Mouse (Mus musculus) kidney, embryonic 15.5 days (tissue): ENCODE results near the gene Zfand4. TPM values are rescaled to one million over a fixed set of nuclear protein-coding genes. Genes with fewer than 3 reads are reported as not detected.

Experiments used
- ATAC-seq: fragments of 200-750 bp; cut with Nextera tagmentation; replicated peaks from 2 replicates; pipeline ENCODE4 v1.8.0; 2017; ENCODE audit warnings: moderate TSS enrichment; ENCODE audit not compliant: low FRiP score
- H3K27ac ChIP-seq: fragments of 300-500 bp; sonication (generic); 2 replicates; pipeline ENCODE4 v1.5.1; 2015; ENCODE audit warnings: mild to moderate bottlenecking, inconsistent platforms
- H3K27me3 ChIP-seq: fragments of 300-500 bp; sonication (generic); 2 replicates; pipeline ENCODE4 v1.6.1; 2015; ENCODE audit warnings: inconsistent platforms
- H3K36me3 ChIP-seq: fragments of 300-500 bp; sonication (generic); 2 replicates; pipeline ENCODE4 v1.6.1; 2015; ENCODE audit warnings: inconsistent platforms
- H3K4me1 ChIP-seq: fragments of 300-500 bp; sonication (generic); 2 replicates; pipeline ENCODE4 v1.6.1; 2015; ENCODE audit warnings: inconsistent platforms
- H3K4me2 ChIP-seq: fragments of 300-500 bp; sonication (generic); 2 replicates; pipeline ENCODE4 v1.6.1; 2015; ENCODE audit warnings: moderate library complexity, mild to moderate bottlenecking, inconsistent platforms
- H3K4me3 ChIP-seq: fragments of 300-500 bp; sonication (generic); replicated peaks from 2 replicates; pipeline ENCODE4 v1.5.1; 2015; ENCODE audit warnings: mild to moderate bottlenecking, inconsistent platforms
- H3K9ac ChIP-seq: fragments of 300-500 bp; sonication (generic); 2 replicates; pipeline ENCODE4 v1.6.1; 2015; ENCODE audit warnings: mild to moderate bottlenecking, inconsistent platforms
- H3K9me3 ChIP-seq: fragments of 300-500 bp; sonication (generic); replicated peaks from 2 replicates; pipeline ENCODE4 v1.6.1; 2016; ENCODE audit warnings: inconsistent platforms
- WGBS: fragments of 180-500 bp; shearing (Covaris S2); methylation state at CpG from one replicate; pipeline ENCODE4 v1.1.7; 2015; ENCODE audit warnings: mixed read lengths; 5-methylcytosine and 5-hydroxymethylcytosine counted together
- polyA plus RNA-seq: library from polyadenylated mRNA; unstranded; fragments of >200 nt; fragmentation: Nextera tagmentation; extraction: Ambion mirVana; gene quantifications from 2 replicates; pipeline ENCODE4 v1.2.1, GENCODE M21; 2015

The Zfand4 gene
- polyA plus RNA-seq, 1 experiment from 2014 or later: 7.6 TPM

DNA sequence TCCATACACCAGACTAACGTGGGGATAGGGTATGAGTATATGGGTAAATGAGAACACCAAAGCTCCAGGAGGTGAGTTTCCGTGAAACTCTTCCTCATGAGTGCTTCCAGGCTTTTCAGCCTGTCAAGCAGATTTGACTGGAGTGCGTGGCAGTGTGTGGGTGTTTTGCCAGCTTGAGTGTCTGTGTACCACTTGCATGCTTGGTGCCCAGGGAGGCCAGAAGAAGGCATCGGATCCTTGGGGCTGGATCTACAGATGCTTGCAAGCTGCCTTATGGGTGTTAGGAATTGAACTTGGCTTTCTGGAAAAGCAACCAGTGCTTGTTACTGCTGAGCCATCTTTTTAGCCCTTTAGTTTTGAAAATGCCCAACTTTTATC lies 92.9 kb downstream of the Zfand4 start:
- H3K36me3 ChIP-seq: no peaks in the 10 kb centered on the region
- no peak for ATAC-seq
- no peak overlapping the region for H3K27ac ChIP-seq
- H3K9me3 ChIP-seq: no peaks in the 10 kb centered on the region
- H3K4me3 ChIP-seq: no peak overlapping the region
- WGBS: 78% methylated on average over 4 of the region's 4 CpGs
- H3K27me3 ChIP-seq: no peaks in the 10 kb centered on the region
- H3K4me1 ChIP-seq: peaks cover 6% of the 10 kb centered on the region; the same call in 1 of the 2 replicates
- no peak overlapping the region for H3K9ac ChIP-seq
- H3K4me2 ChIP-seq: no peak overlapping the region

GRCm38 (mm10) chr6:116358056-116358455 lies 94.0 kb downstream of the Zfand4 start:
- WGBS: 62% methylated on average over 8 of the region's 8 CpGs
- no peaks in the 10 kb centered on the region for H3K27me3 ChIP-seq
- H3K4me2 ChIP-seq: no peak overlapping the region
- H3K27ac ChIP-seq: no peak overlapping the region
- ATAC-seq: no peak
- H3K9ac ChIP-seq: no peak overlapping the region
- no peak overlapping the region for H3K4me3 ChIP-seq
- peaks cover 6% of the 10 kb centered on the region; the same call in 1 of the 2 replicates for H3K4me1 ChIP-seq
- H3K36me3 ChIP-seq: no peaks in the 10 kb centered on the region
- H3K9me3 ChIP-seq: no peaks in the 10 kb centered on the region

DNA sequence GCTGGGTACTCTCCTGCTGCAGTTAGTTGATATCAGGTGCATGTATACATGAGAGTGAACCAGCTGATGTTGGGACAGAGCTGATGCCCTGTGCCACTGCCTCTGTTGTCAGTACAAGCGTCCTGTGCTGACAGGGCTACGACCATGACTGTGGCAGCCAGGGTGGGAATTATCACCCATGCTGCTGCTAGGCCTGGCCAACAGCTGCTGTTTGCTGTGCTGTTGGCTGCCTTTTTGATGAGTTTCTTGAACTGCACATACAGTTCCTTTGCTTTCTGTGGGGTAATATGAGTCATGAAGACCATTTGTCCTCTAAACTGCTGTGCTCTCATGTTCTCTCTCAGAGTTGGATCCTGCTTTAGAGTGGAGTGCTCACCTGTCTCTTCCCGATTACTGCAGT lies 95.2 kb downstream of the Zfand4 start:
- Histone ChIP-seq H3K4me1 (peaks cover 6% of the 10 kb centered on the region; the same call in 1 of the 2 replicates), H3K36me3 (no peaks in the 10 kb centered on the region), H3K27ac (no peak overlapping the region), H3K9me3 (no peaks in the 10 kb centered on the region), H3K4me3 (no peak overlapping the region), H3K4me2 (no peak overlapping the region), H3K27me3 (no peaks in the 10 kb centered on the region), H3K9ac (no peak overlapping the region)
- ATAC-seq: no peak
- WGBS: 74% methylated on average over 3 of the region's 3 CpGs

- Histone ChIP-seq H3K4me3 (no peak overlapping the region), H3K9me3 (no peaks in the 10 kb centered on the region), H3K4me2 (no peak overlapping the region), H3K27me3 (no peaks in the 10 kb centered on the region), H3K27ac (no peak overlapping the region), H3K4me1 (peaks cover 6% of the 10 kb centered on the region; the same call in 1 of the 2 replicates), H3K36me3 (no peaks in the 10 kb centered on the region), H3K9ac (no peak overlapping the region)
- WGBS: 88% methylated on average over 3 of the region's 3 CpGs
- no peak for ATAC-seq
Observed at GRCm38 (mm10) chr6:116361463-116361862, 97.4 kb downstream of the Zfand4 start.

- 89% methylated on average over 4 of the region's 4 CpGs for WGBS
- no peaks in the 10 kb centered on the region for H3K9me3 ChIP-seq
- peaks cover 3% of the 10 kb centered on the region; the same call in 1 of the 2 replicates for H3K4me1 ChIP-seq
- no peak overlapping the region for H3K27ac ChIP-seq
- H3K36me3 ChIP-seq: no peaks in the 10 kb centered on the region
- no peak overlapping the region for H3K4me3 ChIP-seq
- no peak for ATAC-seq
- no peak overlapping the region for H3K9ac ChIP-seq
- no peaks in the 10 kb centered on the region for H3K27me3 ChIP-seq
- no peak overlapping the region for H3K4me2 ChIP-seq
Observed at GRCm38 (mm10) chr6:116361993-116362392, 98.0 kb downstream of the Zfand4 start.

DNA sequence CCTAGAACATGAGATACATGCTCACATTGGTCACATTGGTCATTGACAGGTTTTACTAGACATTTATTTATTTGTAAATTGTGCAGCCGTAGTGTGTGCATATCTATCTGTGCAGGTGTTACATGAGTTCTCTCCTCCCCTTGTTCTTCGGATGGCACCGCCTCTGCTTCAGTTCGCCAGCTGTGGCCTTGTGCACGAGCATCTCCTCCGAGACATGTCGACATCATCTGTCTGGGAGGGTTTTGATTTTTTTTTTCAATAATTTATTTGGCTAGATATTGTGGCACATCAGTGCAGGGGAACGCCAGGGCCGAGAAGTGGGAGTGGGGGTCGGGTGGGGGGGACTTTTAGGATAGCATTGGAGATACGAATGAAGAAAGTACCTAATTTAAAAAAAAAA lies 103.9 kb downstream of the Zfand4 start:
- no peak overlapping the region for H3K9ac ChIP-seq
- H3K27ac ChIP-seq: no peak overlapping the region
- H3K4me3 ChIP-seq: no peak overlapping the region
- no peaks in the 10 kb centered on the region for H3K9me3 ChIP-seq
- H3K4me1 ChIP-seq: peaks cover 6% of the 10 kb centered on the region; the same call in 1 of the 2 replicates
- H3K27me3 ChIP-seq: no peaks in the 10 kb centered on the region
- no peak overlapping the region for H3K4me2 ChIP-seq
- WGBS: 83% methylated on average over 11 of the region's 11 CpGs
- no peaks in the 10 kb centered on the region for H3K36me3 ChIP-seq
- no peak for ATAC-seq

- H3K9me3 ChIP-seq: no peaks in the 10 kb centered on the region
- no peaks in the 10 kb centered on the region for H3K27me3 ChIP-seq
- no peaks in the 10 kb centered on the region for H3K36me3 ChIP-seq
- H3K4me2 ChIP-seq: no peak overlapping the region
- WGBS: 93% methylated on average over 1 of the region's 1 CpGs
- no peak overlapping the region for H3K9ac ChIP-seq
- no peak overlapping the region for H3K27ac ChIP-seq
- peaks cover 6% of the 10 kb centered on the region; the same call in 1 of the 2 replicates for H3K4me1 ChIP-seq
- no peak overlapping the region for H3K4me3 ChIP-seq
- ATAC-seq: no peak
Observed at GRCm38 (mm10) chr6:116369811-116370210, 105.8 kb downstream of the Zfand4 start.

GRCm38 (mm10) chr6:116370216-116370976 lies 106.4 kb downstream of the Zfand4 start:
- peak; percentile 74 for ATAC-seq
- no peak overlapping the region for H3K9ac ChIP-seq
- no peaks in the 10 kb centered on the region for H3K9me3 ChIP-seq
- H3K27me3 ChIP-seq: no peaks in the 10 kb centered on the region
- 89% methylated on average over 6 of the region's 6 CpGs for WGBS
- no peak overlapping the region for H3K4me3 ChIP-seq
- no peak overlapping the region for H3K4me2 ChIP-seq
- peaks cover 6% of the 10 kb centered on the region; the same call in 1 of the 2 replicates for H3K4me1 ChIP-seq
- H3K36me3 ChIP-seq: no peaks in the 10 kb centered on the region
- no peak overlapping the region for H3K27ac ChIP-seq

DNA sequence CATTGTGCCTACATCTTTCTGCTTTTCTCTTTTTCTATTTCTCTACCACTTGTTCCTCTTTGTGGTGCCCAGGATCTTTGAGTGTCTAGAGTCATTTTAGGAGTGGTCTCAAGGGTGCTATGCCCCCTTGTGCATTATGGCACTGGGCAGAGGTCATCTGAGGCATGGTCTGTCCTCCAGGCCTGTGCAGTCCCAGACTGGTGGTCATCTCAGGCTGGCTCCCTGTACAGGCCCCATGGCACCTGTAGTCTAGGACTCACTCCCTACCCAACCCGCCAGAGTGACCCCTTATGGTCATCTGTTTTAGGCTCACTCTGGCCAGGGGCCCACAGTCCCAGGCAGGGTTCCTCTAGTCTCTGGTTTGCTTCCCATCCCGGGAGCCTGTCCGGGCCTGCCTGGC lies 107.5 kb downstream of the Zfand4 start:
- no peaks in the 10 kb centered on the region for H3K27me3 ChIP-seq
- no peak overlapping the region for H3K4me3 ChIP-seq
- peaks cover 6% of the 10 kb centered on the region; the same call in 1 of the 2 replicates for H3K4me1 ChIP-seq
- no peak overlapping the region for H3K4me2 ChIP-seq
- no peak overlapping the region for H3K27ac ChIP-seq
- WGBS: 89% methylated on average over 3 of the region's 3 CpGs
- H3K9ac ChIP-seq: no peak overlapping the region
- no peak for ATAC-seq
- no peaks in the 10 kb centered on the region for H3K36me3 ChIP-seq
- H3K9me3 ChIP-seq: no peaks in the 10 kb centered on the region

- Histone ChIP-seq H3K9ac (no peak overlapping the region), H3K4me2 (no peak overlapping the region), H3K4me1 (peaks cover 6% of the 10 kb centered on the region; the same call in 1 of the 2 replicates), H3K36me3 (peaks cover 11% of the 10 kb centered on the region; the same call in 1 of the 2 replicates), H3K4me3 (no peak overlapping the region), H3K27ac (no peak overlapping the region), H3K27me3 (no peaks in the 10 kb centered on the region), H3K9me3 (no peaks in the 10 kb centered on the region)
- no peak for ATAC-seq
- WGBS: 92% methylated on average over 1 of the region's 1 CpGs
Observed at GRCm38 (mm10) chr6:116374136-116374535, 110.1 kb downstream of the Zfand4 start.

- Histone ChIP-seq H3K27ac (no peak overlapping the region), H3K9ac (no peak overlapping the region), H3K27me3 (no peaks in the 10 kb centered on the region), H3K36me3 (peaks cover 11% of the 10 kb centered on the region; the same call in 1 of the 2 replicates), H3K4me1 (peaks cover 6% of the 10 kb centered on the region; the same call in 1 of the 2 replicates), H3K4me3 (no peak overlapping the region), H3K4me2 (no peak overlapping the region), H3K9me3 (no peaks in the 10 kb centered on the region)
- ATAC-seq: no peak
Observed at GRCm38 (mm10) chr6:116374618-116375017, 110.6 kb downstream of the Zfand4 start.

- Histone ChIP-seq H3K9ac (no peak overlapping the region), H3K36me3 (peaks cover 11% of the 10 kb centered on the region; the same call in 1 of the 2 replicates), H3K4me2 (no peak overlapping the region), H3K9me3 (no peaks in the 10 kb centered on the region), H3K4me1 (peaks cover 12% of the 10 kb centered on the region), H3K27me3 (no peaks in the 10 kb centered on the region), H3K4me3 (no peak overlapping the region), H3K27ac (no peak overlapping the region)
- 93% methylated on average over 7 of the region's 7 CpGs for WGBS
- no peak for ATAC-seq
Observed at GRCm38 (mm10) chr6:116378892-116379291, 114.9 kb downstream of the Zfand4 start.
